Comparison of ENCODE assay signal across 10 mouse cellular contexts in the genomic region with DNA sequence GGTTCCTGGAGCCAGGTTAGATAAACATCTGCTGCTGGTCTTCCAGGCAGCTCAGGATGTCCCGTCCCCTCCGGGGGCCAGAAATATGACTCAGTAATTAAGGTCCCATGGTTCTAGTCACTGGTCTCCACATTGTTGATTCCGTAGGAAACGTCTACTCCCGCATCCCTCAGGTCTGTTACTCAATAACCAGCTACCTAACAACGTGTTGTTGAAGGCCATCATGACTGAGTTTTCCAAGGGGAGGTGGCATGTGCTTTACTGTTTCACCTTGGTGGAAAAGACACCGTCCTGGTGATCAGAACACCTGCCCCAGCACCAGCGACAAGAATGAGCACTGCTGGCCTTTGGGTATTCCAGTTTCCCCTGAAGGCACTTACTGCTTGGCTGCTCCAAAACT.
"Had no signal": no experiment of that assay in that cellular context is flagged by ENCODE, and none has a peak within 500 bp of the region (broad histone marks: within the 10 kb centered on the region; RNA-seq: fewer than 3 reads in every experiment).

No protein-coding gene starts in this region.

- H3K9ac ChIP-seq: liver, embryonic 15.5 days; neural tube, embryonic 13.5 days had no signal

- H3K4me3 ChIP-seq: limb, embryonic 10.5 days; liver, embryonic 15.5 days; neural tube, embryonic 13.5 days had no signal

- H3K27me3 ChIP-seq: liver, embryonic 15.5 days; neural tube, embryonic 13.5 days had no signal

- H3K27ac ChIP-seq: hindbrain, postnatal 0 days; limb, embryonic 10.5 days; liver, embryonic 15.5 days; neural tube, embryonic 13.5 days had no signal

- H3K9me3 ChIP-seq: limb, embryonic 10.5 days; liver, embryonic 15.5 days; neural tube, embryonic 13.5 days had no signal

- DNase-seq: lung, adult 2 months; lung, postnatal 36 days had no signal

- H3K4me2 ChIP-seq: liver, embryonic 11.5 days; liver, embryonic 15.5 days; midbrain, embryonic 11.5 days; neural tube, embryonic 13.5 days had no signal

- ATAC-seq: hindbrain, postnatal 0 days; lung, postnatal 0 days; midbrain, embryonic 16.5 days had no signal

- H3K36me3 ChIP-seq: limb, embryonic 10.5 days; liver, embryonic 15.5 days; neural tube, embryonic 13.5 days had no signal

- H3K4me1 ChIP-seq: limb, embryonic 10.5 days; liver, embryonic 15.5 days; neural tube, embryonic 13.5 days had no signal
